Mouse (Mus musculus): Measurements from ENCODE around the gene Tvp23b. TPM values are rescaled to one million over a fixed set of nuclear protein-coding genes. Genes with fewer than 3 reads are reported as not detected.

Tvp23b gene
- polyA plus RNA-seq, 1 experiment from 2014 or later: 35.0 TPM

DNA sequence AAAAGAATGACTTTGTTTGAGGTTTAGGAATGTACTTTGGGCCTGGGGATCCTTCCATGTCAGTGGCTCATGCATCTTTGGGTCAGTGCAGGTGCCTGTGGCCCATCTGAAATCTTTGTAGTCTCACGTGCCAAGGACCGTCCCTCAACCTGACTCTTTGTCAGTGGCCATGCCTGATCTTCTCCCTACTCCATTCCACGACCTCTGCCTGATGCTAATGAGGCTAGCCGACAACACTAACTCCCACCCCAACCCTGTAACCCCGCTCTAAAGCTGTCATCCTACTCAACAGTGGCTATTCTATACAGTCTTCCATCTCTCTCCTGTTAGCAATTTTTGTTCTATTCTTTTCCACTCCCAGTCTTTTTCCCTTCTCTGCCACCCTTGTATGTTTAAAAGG lies 75.9 kb downstream of the Tvp23b start:
- Histone ChIP-seq H3K36me3 (no peaks in the 10 kb centered on the region), H3K4me3 (no peak overlapping the region), H3K27me3 (replicated peaks) (no peaks in the 10 kb centered on the region), H3K9me3 (replicated peaks) (no peaks in the 10 kb centered on the region), H3K4me2 (no peak overlapping the region), H3K4me1 (no peaks in the 10 kb centered on the region), H3K27ac (no peak overlapping the region), H3K9ac (no peak overlapping the region)
- ATAC-seq: no peak
- 69% methylated on average over 5 of the region's 5 CpGs for WGBS (ENCODE audit: insufficient replicate concordance)

DNA sequence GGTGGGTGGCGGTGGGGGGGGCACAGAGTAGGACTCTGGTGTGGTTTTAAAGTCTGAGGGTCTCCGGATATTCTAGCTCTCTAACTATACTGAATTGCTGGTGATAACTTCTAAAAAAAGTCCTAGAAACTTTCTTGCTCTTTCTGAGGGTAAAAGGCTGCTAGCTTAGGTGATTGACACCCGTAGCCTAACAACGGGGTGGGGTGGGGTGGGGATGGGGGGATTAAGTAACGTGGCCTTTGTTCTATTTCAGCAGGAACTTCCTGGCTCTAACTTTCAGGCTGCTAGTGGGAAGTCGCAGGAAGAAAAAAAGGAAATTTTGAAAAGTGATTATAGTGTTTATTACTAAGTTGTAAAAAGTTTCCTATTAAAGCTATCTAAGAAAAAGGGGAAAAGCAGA lies 76.5 kb downstream of the Tvp23b start:
- H3K4me1 ChIP-seq: no peaks in the 10 kb centered on the region
- no peak for ATAC-seq
- no peaks in the 10 kb centered on the region for H3K27me3 ChIP-seq (replicated peaks)
- no peak overlapping the region for H3K4me3 ChIP-seq
- H3K4me2 ChIP-seq: no peak overlapping the region
- no peak overlapping the region for H3K27ac ChIP-seq
- H3K9ac ChIP-seq: no peak overlapping the region
- WGBS (ENCODE audit: insufficient replicate concordance): 35% methylated on average over 6 of the region's 6 CpGs
- no peaks in the 10 kb centered on the region for H3K36me3 ChIP-seq
- no peaks in the 10 kb centered on the region for H3K9me3 ChIP-seq (replicated peaks)

DNA sequence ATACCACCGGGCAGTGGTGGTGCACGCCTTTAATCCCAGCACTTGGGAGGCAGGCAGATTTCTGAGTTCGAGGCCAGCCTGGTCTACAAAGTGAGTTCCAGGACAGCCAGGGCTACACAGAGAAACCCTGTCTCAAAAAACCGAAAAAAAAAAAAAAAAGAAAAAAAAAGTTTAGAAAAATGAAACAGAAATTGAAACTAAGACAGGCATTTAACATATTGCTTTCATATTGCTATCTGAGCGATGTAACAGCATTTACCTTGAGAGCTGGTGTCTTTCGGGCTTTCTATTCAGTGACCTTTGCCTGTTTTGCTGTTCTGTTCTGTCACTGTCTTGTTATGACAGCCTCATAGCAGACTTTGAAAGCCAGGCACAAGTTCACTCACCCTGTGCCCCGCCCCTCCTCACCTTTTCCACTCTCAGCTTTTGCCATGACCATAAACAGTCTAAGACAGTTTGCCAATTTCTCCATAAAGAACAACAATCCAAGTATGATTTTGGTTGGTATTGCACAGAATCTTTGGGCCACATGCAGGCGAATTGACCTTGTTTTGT lies 78.4 kb downstream of the Tvp23b start:
- no peak for ATAC-seq
- H3K36me3 ChIP-seq: no peaks in the 10 kb centered on the region
- no peaks in the 10 kb centered on the region for H3K27me3 ChIP-seq (replicated peaks)
- H3K9ac ChIP-seq: no peak overlapping the region
- H3K4me3 ChIP-seq: no peak overlapping the region
- H3K4me1 ChIP-seq: no peaks in the 10 kb centered on the region
- WGBS (ENCODE audit: insufficient replicate concordance): 65% methylated on average over 8 of the region's 8 CpGs
- no peak overlapping the region for H3K4me2 ChIP-seq
- no peak overlapping the region for H3K27ac ChIP-seq
- no peaks in the 10 kb centered on the region for H3K9me3 ChIP-seq (replicated peaks)

DNA sequence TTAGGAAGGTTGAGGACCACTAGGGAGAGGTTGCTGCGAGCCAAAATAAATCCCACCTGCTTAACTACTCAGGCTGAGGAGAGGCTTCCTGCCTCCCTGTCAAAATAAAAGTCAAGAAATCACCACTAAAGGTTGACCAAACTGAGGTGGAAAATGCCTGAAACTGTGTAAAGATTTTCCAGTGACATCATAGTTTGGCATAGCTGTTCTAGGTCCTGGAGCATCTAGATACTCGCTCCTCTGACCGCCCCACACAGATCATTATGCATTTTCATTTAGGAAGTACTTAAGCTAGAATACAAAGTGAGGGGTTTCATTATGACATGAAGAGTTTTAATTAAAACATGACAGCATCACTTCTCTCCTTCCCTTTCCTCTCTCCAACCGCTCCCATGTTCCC lies 84.0 kb downstream of the Tvp23b start:
- Histone ChIP-seq H3K36me3 (no peaks in the 10 kb centered on the region), H3K27me3 (replicated peaks) (peaks cover 25% of the 10 kb centered on the region), H3K9me3 (replicated peaks) (no peaks in the 10 kb centered on the region), H3K4me2 (no peak overlapping the region), H3K4me3 (no peak overlapping the region), H3K4me1 (no peaks in the 10 kb centered on the region), H3K27ac (no peak overlapping the region), H3K9ac (no peak overlapping the region)
- WGBS (ENCODE audit: insufficient replicate concordance): 67% methylated on average over 4 of the region's 4 CpGs
- ATAC-seq: no peak

DNA sequence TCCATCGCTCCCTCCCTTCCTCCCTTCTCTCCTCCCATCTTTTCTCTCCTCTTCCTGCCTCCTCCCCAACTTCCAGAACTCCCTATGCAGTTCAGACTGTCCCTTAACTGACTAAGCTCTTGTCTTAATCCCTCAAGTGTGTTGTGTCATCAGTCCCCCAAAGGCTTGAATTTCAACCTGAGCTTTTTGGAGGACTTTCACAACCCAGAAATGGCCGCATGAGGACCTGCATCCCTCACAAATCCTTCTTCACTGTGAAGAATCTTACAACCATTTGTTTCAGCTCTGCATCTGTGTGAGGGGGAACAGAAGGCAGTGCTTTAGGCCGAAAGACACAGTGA lies 87.1 kb downstream of the Tvp23b start:
- no peak overlapping the region for H3K4me2 ChIP-seq
- no peaks in the 10 kb centered on the region for H3K4me1 ChIP-seq
- H3K9me3 ChIP-seq (replicated peaks): no peaks in the 10 kb centered on the region
- peaks cover 25% of the 10 kb centered on the region for H3K27me3 ChIP-seq (replicated peaks)
- H3K27ac ChIP-seq: no peak overlapping the region
- H3K4me3 ChIP-seq: no peak overlapping the region
- ATAC-seq: no peak
- H3K36me3 ChIP-seq: no peaks in the 10 kb centered on the region
- H3K9ac ChIP-seq: no peak overlapping the region
- 45% methylated on average over 3 of the region's 3 CpGs for WGBS (ENCODE audit: insufficient replicate concordance)

Other genes with a start within 250 kb of the Tvp23b start
- gene Lrrc75a, start 230.9 kb upstream of the Tvp23b start, polyA plus RNA-seq (2016; fragmentation: Nextera tagmentation; extraction: Ambion mirVana): 3.4 and 3.7 TPM in 2 replicates
- 15.0 and 17.0 TPM in 2 replicates for gene Mmgt2, start 230.8 kb upstream of the Tvp23b start, polyA plus RNA-seq (2016; fragmentation: Nextera tagmentation; extraction: Ambion mirVana)
- gene Zfp287, start 147.6 kb upstream of the Tvp23b start, polyA plus RNA-seq (2016; fragmentation: Nextera tagmentation; extraction: Ambion mirVana): 1.2 and 1.6 TPM in 2 replicates
- not detected in 2 replicates for gene Gm10428, start 126.4 kb upstream of the Tvp23b start, polyA plus RNA-seq (2016; fragmentation: Nextera tagmentation; extraction: Ambion mirVana)
- 2.8 and 3.0 TPM in 2 replicates for gene Zfp286, start 90.0 kb upstream of the Tvp23b start, polyA plus RNA-seq (2016; fragmentation: Nextera tagmentation; extraction: Ambion mirVana)
- gene Trim16, start 59.2 kb upstream of the Tvp23b start, polyA plus RNA-seq (2016; fragmentation: Nextera tagmentation; extraction: Ambion mirVana): 1.5 and 1.8 TPM in 2 replicates
- gene Fbxw10, start 32.4 kb upstream of the Tvp23b start, polyA plus RNA-seq (2016; fragmentation: Nextera tagmentation; extraction: Ambion mirVana): 0.17 and 0.28 TPM in 2 replicates
- not detected in 2 replicates for gene Cdrt4, start 71.7 kb downstream of the Tvp23b start, polyA plus RNA-seq (2016; fragmentation: Nextera tagmentation; extraction: Ambion mirVana)
- 0.07 TPM in 1 of 2 replicates, not detected in the other for gene Tekt3, start 182.2 kb downstream of the Tvp23b start, polyA plus RNA-seq (2016; fragmentation: Nextera tagmentation; extraction: Ambion mirVana)
- gene Pmp22, start 249.5 kb downstream of the Tvp23b start, polyA plus RNA-seq (2016; fragmentation: Nextera tagmentation; extraction: Ambion mirVana): 38.3 and 39.8 TPM in 2 replicates